Mouse (Mus musculus) spleen, adult 2 months (tissue): Measurements from ENCODE around the gene Olfr1513.

Source experiments
- CTCF ChIP-seq: fragments of 200-500 bp; IDR thresholded peaks from 2 replicates; pipeline ENCODE4 v1.5.1; 2011; ENCODE audit warnings: mild to moderate bottlenecking, inconsistent platforms; ENCODE audit not compliant: insufficient read depth, insufficient read length, insufficient replicate concordance; ENCODE audit errors: extremely low read depth
- POLR2A ChIP-seq: fragments of 200-500 bp; IDR thresholded peaks from 2 replicates; pipeline ENCODE4 v1.6.1; 2011; ENCODE audit warnings: low read depth, low read length, inconsistent platforms

GRCm38 (mm10) chr14:52338751-52339511, 17.3 kb downstream of the Olfr1513 start:
- TF ChIP-seq CTCF (peak; percentile 65; the same call in 1 of the 2 replicates), POLR2A (no peak)
